Mouse (Mus musculus): ENCODE measurements around the gene Lrsam1.

DNA sequence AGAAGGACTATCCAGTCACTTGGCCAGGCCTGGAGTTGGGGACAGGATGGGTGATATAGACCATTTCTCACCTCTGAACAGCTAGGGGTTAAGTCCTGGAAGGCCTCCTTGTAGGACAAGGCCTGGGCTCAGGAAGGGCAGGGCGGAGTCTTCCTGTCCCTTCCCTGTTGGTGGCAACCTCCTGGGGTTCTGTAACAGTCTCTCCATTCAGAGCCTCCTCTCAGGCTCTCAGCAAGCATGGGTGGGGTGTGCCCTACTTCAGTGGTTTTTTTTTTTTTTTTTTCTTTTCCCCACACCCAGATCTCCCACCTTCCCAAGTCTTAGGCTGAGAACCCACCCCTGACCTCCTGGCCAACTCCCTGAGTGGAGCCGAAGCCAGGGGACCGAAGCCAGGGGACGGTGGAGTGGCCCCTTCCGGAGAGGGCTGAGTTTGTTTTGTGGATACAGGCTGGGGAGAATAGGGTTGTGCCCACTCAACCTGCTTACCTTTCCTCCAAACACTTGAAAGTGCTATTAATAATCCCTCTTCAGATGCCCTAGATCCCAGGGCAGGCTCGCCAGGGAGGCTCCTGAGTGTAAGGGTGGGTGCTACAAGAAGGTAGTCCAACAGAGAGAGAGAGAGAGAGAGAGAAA, 83.5 kb downstream of the Lrsam1 start:
- TF ChIP-seq CHD2 (IDR thresholded peaks at IDR 0.05; ENCODE audit: low read depth, low read length) = no peak
- TF ChIP-seq ZNF384 (IDR thresholded peaks at IDR 0.05; ENCODE audit: low read depth, low read length) = 0 out of 2 replicates have a peak, but pooled peaks have one; percentile 44
- no peak for TF ChIP-seq ZC3H11A (IDR thresholded peaks at IDR 0.05; ENCODE audit: borderline replicate concordance, low read depth, low read length)
